Mouse (Mus musculus) heart, adult 11 months (tissue): ENCODE data around the gene Polrmt.
"Not testable (repeated sequence)": the region's sequence is repeated elsewhere in the genome, so short reads cannot be mapped to it uniquely, and the experiment has no call there.

Experiments used
- DNase-seq: peaks from one replicate; pipeline ENCODE4 v3.0.0; 2022

Gene Polrmt

DNA sequence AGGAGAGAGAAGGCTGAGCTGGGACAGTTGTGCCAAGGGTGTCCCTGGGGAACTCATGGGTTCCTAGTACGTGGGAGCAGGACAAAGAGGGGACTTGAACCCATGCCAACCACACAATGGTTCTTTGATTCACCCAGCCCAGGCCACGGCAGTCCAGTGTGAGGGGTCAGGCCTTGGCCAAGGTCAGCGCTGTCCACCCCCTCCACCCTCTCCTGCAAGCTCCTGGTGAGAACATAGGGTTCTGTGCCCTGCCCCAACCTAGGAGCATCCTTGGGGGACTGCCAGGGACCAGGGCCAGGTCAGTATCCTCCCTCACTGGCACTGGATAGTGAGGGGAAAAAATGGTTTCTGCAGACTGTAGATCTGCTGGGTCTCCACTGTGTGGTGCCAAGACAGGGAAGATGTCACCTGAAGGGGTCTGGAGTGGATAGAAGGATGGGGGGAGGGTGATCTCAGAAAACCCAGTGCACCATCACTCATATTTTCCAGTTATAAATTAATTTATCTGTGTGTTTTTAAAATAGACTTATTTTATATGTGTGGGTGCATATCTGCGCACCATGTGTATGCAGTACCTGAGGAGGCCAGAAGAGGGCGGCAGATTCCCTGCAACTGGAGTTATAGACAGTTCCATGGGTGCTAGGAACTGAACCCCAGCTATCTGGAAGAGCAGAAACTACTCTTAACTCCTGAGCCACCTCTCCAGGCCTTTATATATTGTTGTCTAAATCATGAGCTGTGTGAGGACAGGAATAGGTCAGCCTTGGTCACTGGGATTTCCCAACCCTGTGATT, 28.3 kb upstream of the Polrmt start:
- no peak for DNase-seq

DNA sequence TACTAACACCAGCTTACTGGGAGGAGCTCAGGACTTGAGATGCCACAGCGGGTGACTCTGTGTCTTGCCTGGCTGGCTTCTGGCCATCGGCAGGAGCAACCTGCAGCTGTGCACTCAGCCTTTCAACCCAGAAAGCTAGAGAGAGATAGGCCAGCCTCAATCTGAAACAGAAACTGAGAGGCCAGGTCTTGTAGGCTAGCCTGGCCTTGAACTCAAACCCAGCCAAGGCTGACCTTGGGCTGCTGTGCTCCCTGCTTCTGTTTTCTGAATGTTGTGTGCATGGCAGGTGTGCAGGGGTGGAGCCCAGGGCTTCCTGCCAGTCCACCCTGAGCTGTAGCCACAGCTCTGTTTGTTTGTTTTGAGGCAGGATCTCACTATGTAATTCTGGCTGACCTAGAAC, 26.8 kb upstream of the Polrmt start:
- no peak for DNase-seq

DNA sequence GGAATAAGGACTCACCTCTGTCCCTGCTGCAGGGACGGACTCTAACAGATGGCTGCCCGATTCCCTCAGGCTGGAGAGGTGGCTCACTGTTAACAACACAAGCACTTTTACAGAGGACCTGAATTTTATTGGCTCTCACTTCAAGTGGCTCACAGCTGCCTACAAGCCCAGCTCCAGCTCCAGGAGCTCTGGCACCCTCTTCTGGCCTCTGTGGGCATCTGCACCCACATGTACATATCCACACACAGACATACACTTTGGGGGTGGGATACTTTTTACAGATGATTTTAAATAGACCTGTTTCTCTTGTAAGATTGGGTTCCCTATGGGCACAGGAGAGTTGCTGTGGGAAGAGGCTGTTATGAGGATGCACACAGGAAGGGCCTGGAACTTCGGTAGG, 25.9 kb upstream of the Polrmt start:
- DNase-seq = no peak

DNA sequence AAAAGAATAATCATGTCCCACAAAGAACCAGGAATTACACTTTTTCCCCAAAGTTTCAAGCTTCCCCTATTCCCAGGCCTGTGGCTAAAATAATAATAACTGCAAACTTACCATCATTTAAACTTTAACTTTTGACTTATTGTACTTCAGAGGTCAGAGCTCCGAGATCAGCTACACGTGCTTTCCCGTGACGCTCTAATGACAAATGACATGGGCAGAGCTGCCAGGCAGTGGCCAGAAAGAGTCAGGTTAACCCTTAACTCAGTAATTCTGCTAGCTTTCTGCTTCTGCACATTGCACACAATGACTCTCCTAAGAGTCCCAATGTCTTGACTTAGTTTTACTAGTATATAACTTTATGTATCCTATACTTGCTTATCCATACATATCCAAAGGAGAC, 22.9 kb upstream of the Polrmt start:
- DNase-seq = no peak

DNA sequence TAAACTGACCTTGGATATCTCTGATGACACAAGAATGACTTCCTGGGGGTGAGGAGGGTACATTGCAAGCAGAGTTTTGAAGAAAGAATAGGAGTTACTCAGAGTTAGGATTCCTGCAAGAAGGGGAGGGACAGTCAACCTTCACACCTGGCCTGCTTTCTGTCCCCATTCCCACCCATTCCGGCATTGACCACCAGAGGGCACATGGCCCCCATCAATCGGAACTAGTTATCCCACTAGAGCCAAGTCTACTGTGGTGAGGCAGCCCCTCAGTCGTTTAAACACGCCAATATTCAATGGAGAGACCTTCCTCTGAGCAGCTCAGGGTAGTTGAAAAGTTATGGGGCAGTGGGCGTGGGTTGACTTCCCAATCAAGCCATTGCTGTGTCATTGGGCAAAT, 22.0 kb upstream of the Polrmt start:
- DNase-seq = peak; percentile 97

DNA sequence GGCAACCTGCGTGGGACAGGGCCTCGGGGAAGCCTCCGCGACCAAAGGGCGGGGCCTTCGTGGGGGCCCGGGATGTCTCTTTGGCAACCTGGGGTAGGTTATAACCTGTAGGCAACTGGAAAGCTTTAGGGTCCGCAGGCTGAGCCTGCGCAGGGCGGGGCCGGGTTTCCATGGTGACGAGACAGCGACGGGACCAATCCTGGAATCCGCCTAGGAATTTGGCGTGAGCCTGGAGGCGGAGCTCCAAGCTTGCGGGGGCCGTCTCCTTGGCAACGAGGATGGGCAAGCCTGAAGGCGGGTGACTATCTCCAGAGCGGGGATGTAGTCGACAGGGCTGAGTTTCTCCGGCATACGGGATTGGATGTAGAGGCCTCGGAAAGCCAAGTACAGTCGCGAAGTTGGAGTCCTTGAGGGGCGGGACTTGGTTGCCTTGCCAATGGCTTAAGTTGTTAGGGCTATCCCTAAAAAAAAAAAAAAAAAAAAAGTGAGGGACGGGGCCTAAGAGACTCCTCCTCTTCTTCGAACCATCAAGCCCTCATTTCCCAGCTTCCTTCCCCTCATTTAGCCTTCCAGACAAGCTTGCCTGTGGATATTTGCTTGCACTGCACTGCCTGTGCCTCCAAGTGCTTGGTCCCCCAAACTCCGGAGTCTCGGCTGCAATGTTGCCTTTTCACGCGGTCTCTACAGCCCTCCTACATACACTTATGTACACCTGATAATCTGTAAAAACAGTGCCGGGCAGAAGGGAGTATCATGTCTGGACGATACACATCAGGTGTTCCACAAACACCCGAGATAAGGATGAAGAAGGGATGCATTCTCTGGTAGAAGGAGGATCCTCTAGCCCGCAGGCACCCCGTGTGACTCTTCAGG, 21.2 kb upstream of the Polrmt start:
- peak; percentile 99 for DNase-seq

DNA sequence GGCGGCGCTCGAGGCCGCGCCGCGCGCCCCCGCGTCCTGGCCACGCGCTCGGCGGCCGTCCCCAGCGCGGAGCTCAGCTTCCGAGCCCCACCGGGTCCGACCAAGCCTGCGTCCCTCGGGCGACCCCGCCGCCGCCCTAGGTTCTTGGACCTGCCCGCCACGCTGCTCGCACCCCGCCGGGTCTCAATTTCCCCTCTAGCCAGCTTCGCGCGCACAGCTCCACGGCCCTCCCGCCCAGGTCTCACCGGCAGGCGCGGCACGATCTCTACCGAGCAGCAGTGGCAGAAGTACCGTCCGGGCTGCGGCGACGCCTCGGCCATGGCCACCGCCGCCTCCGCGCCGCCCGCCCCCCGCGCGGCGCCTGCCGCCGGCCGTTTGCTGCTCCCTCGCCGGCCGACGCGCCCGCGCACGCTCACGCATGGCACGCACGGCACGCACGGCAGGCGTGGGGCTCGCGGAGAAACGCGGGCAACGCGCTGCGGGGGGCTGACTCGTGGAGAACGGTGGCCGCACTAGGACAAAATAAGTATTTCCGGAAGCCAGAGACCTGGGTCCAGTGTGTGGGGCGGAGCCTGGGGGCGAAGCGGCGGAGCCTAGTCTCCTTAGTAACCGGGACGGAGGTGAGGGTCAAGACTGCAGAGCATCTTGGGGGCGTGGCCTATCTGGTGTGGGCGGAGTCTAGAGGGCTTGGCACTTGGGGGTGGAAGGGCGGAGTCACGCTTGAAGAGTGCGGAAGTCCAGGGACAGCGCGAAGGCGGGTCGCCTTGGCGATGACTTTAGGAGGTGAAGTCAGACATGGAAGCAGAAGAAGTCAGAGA, 20.3 kb upstream of the Polrmt start, which contains the start of gene Rnf126:
Rnf126 (minus strand) TSS at position 445 of the 818 bp plus-strand sequence.
- DNase-seq = peak; percentile 100

DNA sequence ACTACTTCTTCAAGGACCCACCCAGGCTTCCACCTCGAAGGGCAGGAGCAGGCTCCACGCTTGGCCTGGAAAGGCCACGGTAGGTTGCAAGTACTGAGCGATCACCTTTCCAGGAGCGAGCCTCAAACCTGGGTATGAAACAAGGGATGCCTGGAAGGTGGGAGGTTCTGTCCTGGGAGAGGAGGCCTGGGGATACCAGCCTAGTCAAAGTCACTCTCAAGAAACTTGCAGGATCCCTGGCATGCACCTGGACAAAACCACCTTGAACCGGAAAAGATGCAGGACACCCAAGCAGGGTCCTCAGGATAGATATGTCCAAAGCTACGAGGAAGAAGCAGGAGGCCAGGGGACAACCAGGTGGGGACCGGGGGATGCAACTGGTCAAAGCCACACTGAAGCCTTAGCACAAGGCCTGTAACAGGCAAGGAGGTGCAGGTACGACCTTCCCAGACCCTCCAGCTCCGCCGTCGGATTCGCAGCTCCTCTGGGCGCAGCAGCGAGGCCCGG, 19.7 kb upstream of the Polrmt start:
- DNase-seq = peak; percentile 96

DNA sequence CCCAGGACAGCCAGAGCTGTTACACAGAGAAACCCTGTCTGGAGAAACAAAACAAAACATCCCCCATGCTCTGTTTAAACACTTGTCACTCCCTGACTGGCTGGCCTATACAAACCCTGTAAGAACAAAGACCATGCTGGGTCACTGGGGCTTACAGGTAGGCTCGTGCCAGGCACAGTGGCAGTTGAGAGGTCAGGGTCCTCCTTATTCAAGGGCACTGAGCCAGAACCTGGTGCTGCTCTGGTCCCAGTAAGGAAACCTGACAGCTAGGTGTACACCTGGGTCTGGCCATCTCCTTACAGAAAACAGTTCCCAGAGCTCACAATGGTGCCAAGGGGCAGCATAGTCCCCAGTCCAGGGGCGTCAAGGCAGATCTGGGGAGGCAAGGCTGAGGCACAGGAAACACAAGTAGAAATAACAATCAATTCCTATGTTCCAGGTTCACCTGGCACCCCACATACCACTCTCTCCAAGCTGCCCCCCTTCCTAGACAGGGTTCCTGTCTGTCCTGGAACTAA, 18.9 kb upstream of the Polrmt start:
- no peak for DNase-seq

DNA sequence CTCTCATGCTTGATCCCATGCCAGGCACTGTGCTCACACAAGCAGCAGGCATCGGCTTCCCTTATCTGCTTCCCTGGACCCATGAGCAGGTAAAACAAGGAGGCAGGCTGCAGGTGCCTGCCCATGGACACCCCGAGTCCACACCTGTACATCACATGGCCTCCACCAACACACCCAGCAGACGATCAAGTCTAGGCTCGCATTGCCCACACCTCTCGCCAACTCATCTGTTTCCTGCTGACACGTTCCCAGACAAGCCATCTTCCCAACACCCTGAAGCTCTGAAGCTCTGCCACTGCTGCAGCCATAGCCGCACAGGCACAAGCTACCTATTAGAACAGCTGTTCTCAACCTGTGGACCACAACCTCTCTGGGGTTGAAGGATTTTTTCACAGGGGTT, 17.9 kb upstream of the Polrmt start:
- no peak for DNase-seq

DNA sequence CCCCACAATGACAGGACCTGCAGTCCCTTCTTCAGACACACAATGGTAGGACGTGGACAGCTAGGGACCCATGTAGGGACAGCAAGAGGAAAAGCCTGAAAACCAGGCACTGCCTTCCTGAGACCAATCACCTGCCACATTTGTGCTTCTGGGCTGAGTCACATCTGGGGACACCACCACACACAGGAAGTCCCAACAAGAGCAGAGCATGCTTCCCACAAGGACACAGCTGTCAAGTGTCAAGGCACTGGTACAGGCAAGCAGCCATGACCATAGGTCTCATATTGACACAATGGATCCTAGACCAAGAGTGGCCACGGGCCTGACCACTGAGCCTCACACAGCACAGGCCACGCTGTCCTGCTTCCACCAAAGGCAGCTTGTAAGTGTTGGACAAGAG, 16.5 kb upstream of the Polrmt start:
- no peak for DNase-seq

DNA sequence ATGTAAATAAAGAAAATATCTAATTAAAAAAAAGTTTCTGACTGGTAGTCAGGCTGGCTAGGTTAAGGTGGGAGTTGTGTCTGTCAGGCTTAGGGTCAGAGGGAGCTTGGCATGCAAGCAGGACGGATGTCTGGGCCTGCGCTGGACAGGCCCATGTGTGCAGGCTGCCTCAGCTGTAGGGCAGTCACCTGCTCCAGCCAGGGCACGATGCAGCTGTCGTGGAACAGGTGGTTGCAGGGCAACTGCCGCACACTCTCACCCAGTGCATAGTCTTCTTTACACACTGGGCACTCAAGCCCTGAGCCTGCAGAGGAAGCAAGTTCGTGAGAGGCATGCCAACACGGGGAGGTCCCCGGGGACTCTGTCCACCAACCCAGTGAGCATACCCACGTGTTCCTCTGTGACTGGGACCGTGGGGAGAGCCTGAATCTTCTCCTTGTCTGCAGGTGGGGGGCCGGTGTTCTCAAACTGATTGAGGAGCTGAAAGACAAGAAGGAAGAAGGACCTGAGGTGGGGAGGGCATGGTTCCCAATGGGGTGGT, 14.3 kb upstream of the Polrmt start:
- no peak for DNase-seq

DNA sequence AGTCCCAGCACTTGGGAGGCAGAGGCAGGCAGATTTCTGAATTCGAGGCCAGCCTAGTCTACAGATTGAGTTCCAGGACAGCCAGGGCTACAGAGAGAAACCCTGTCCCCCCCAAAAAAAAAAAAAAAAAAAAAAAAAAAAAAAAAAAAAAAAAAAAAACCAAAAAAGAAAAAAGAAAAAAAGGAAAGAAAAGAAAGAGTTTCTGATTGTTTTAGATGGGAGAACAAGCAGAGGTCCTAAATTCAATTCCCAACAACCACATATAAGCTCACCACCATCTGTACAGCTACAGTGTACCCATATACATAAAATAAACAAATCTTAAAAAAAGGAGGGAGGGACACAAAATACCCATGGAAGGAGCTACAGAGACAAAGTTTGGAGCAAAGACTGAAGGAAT, 13.3 kb upstream of the Polrmt start:
- not testable (repeated sequence) for DNase-seq

DNA sequence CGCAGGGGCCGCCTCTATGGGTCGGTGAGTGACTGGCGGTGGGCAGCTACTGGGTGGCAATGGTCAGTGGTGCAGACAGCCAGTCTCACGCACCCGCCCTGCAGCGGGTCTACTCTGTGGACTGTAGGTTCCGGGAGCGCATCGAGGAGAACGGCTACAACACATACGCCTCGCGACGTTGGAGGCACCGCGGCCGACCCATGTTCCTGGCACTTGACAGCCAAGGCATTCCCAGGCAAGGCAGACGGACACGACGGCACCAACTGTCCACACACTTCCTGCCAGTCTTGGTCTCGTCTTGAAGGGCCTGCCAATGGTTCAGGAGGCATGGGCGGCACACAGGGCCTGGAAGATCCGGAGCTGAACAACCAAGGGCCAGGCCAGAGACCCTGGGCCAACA, 10.3 kb upstream of the Polrmt start:
- peak; percentile 83 for DNase-seq

DNA sequence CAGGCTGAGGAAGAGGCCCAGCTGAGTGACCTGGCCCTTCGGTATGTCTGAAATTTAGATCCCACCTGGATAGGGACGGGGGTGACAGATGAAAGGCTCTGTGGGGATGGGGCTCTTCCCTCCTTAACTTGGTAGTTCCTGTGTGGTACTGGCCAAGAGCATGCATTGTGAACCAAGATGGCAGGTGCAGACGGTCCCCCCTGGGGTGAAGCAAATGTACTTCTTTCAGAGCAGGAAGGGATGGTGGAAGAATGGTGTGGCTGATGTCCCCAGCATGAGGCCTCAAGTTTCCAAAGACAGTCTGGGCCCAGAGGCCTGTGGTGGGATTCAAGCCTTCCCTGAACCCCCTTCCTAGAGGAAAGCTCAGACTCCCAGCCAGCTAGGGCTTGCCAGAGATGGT, 9.5 kb upstream of the Polrmt start:
- DNase-seq = no peak

DNA sequence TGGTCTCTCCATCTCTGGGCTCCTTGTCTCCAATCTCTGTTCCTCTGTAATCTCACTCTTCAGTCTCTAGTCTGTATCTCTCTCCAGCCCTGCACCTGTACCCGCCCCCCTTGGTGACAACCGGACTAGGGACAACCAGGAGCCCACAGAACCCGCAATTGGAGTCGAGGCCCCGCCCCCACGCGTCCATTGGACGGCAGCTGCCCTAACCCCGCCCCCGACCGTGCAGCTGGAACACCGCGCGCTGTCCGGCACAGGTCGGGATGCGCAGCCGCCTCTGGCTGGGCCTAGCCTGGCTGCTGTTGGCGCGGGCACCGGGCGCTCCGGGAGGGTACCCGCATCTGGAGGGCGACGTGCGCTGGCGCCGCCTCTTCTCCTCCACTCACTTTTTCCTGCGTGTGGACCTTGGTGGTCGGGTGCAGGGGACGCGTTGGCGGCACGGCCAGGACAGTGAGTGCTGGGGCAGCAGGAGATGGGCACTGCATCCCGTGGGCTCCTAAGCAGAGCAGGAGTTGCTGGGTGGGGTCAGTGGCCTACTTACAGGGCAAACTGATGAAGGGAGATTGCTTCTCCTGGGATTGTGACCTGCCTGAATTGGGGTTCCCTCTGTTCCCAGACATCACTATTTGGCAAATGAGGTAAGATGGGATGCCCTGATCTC, 8.6 kb upstream of the Polrmt start, which contains the start of gene Fgf22:
Fgf22 (plus strand) TSS at position 221 of the 661 bp plus-strand sequence.
- peak; percentile 96 for DNase-seq

DNA sequence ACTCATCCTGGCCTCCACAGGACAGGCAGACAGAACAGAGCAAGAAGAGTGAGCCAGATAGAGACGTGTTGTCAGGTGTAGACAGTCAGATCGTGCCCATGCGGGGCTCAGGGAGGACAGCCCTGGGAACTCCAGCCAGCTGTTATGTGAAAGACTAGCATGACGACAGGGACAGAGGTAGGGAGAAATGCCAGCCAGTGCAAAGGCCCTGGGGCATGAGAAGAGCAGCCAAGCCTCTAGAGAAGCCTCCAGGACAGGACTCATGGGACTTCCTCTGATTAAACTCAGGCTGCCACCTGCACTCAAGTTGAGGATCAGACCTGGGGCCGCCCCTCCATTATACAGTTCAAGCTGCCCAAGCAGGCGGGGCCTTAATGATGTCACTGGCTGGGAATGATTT, 2.1 kb upstream of the Polrmt start:
- no peak for DNase-seq

DNA sequence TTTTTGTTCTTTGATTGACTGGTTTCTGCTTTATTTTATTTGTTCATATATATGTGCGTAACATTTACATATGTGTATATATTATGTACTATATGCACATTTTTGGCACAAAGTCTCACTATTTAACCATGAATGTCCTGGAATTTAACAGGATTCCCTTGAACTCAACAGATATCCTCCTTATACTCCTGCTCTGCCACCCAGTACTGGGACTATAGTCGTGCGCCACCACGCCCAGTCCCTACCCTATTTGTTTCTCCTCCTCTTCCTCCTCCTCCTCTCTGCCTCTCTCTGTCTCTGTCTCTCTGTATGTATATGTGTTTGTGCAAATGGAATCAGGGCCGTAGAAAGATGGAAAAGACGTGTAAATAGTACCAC, 382 bp upstream of the Polrmt start:
- DNase-seq = no peak

DNA sequence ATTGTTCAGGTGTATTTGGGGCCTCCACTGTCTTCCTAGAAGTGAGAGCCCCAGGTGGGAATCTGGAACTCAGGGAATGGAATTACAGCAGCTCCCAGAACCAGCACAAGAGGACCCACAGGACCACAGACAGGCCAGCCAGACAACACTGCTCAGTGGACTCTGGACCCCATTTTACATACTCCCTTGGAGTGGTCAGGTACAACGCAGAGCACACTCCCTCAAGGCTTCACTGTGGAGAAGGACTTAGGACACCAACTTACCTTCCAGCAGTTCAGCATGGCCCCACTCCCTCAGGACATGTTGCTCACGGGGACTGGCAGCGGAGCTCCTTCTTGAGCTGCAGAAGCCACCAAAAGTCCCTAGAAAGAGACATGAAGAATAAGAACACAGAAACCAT, 970 bp downstream of the Polrmt start:
- no peak for DNase-seq

DNA sequence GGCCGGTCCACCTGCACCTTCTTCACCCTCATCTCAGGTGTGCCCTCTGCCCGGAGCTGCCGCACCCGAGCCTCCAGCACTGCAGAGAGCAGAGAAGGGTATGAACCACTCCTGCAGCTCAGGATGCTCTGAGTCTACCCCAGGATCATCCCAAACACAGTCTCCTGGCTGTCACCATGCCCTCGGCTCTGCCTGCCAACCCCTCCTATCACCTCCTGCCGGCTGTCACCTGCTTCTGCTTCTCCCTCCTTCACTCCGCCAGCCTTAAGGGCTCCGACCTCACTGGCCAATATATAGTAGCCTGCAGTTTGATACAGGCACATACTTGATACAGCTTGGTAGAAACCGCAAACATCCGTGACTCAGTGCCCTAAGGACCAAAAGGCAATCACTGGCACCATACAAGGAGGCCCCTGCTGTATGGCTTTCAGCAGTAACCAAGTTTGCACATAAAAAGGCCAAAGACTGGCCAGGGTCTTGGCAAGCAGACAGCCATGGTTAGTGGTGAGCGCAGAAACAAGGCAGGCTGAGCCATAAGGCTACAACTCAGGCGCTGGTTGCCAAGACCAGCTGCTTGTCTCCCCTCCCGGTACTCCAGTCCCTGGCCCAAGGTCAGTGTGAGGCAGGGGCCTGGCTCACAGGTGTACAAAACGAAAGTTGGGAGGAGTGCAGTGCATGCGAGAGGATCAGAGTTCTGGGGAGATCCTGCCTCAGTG, 2.6 kb downstream of the Polrmt start:
- no peak for DNase-seq

DNA sequence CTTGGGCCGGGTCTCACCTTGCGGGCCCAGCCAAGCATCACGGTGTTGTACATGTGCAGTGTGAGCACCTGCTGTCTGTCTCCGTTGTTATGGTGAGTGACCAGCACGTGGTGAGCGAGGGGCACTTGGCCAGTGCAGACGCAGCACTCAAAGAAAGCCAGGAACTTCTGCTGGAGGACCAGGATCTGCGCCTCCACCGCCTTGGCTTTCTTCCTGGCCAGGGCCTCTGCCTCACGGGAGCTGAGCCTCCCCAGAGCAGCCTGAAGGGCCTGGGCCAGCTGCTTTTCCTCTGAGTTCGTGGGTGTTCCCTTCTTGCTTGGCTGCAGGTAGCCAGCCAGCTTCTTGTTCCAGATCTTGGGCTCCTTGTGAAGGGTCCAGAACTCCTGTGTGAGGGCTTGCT, 3.2 kb downstream of the Polrmt start:
- DNase-seq = no peak
